Mouse (Mus musculus) heart, embryonic 14.5 days (tissue): Measurements from ENCODE around the gene Pimreg. TPM values are rescaled to one million over a fixed set of nuclear protein-coding genes. Genes with fewer than 3 reads are reported as not detected.

Experiments
- ATAC-seq: fragments of 200-750 bp; cut with Nextera tagmentation; 2 replicates; pipeline ENCODE4 v1.8.0; 2017; ENCODE audit warnings: low read depth, moderate TSS enrichment; ENCODE audit not compliant: insufficient number of reproducible peaks, insufficient read depth, low FRiP score
- H3K27ac ChIP-seq, 2 experiments: fragments of 200-500 bp in 1 of 2; fragments of 300-500 bp in 1 of 2; sonication (generic) in 1 of 2; replicated peaks in 1 of 2; 2 replicates each; pipeline ENCODE4 v1.5.1; 2012 to 2014; ENCODE audit warnings: low read depth in 2 of 2, low read length in 2 of 2, control low read depth in 1 of 2, mild to moderate bottlenecking in 1 of 2, mixed read lengths in 1 of 2; ENCODE audit not compliant: control insufficient read depth in 1 of 2, insufficient read depth in 1 of 2
- H3K27me3 ChIP-seq: fragments of 300-500 bp; sonication (generic); 2 replicates; pipeline ENCODE4 v1.6.1; 2014; ENCODE audit warnings: mild to moderate bottlenecking, low read length, control low read depth; ENCODE audit not compliant: control insufficient read depth, insufficient read depth
- H3K36me3 ChIP-seq: fragments of 300-500 bp; sonication (generic); 2 replicates; pipeline ENCODE4 v1.6.1; 2014; ENCODE audit warnings: mild to moderate bottlenecking, control low read depth, low read length, mixed read lengths; ENCODE audit not compliant: control insufficient read depth, insufficient read depth
- H3K4me1 ChIP-seq, 2 experiments: fragments of 200-500 bp in 1 of 2; fragments of 300-500 bp in 1 of 2; sonication (generic) in 1 of 2; 2 replicates each; pipeline ENCODE4 v1.6.1; 2012 to 2014; ENCODE audit warnings: low read length in 2 of 2, control low read depth in 1 of 2, mixed read lengths in 1 of 2; ENCODE audit not compliant: control insufficient read depth in 2 of 2, insufficient read depth in 2 of 2
- H3K4me2 ChIP-seq: fragments of 300-500 bp; sonication (generic); 2 replicates; pipeline ENCODE4 v1.6.1; 2014; ENCODE audit warnings: mild to moderate bottlenecking, low read length
- H3K4me3 ChIP-seq, 2 experiments: fragments of 200-500 bp in 1 of 2; fragments of 300-500 bp in 1 of 2; sonication (generic) in 1 of 2; 2 replicates each; pipeline ENCODE4 v1.5.1; 2012 to 2014; ENCODE audit warnings: low read length in 2 of 2, mild to moderate bottlenecking in 2 of 2, control low read depth in 1 of 2, low read depth in 1 of 2, moderate library complexity in 1 of 2; ENCODE audit not compliant: control insufficient read depth in 1 of 2, insufficient read depth in 1 of 2
- H3K9ac ChIP-seq: fragments of 300-500 bp; sonication (generic); 2 replicates; pipeline ENCODE4 v1.6.1; 2014; ENCODE audit warnings: mild to moderate bottlenecking, low read length
- H3K9me3 ChIP-seq: fragments of 300-500 bp; sonication (generic); 2 replicates; pipeline ENCODE4 v1.6.1; 2016; ENCODE audit warnings: low read length, control low read depth; ENCODE audit not compliant: control insufficient read depth
- WGBS: fragments of 180-500 bp; shearing (Covaris S2); extraction: QIAGEN DNeasy Blood & Tissue Kit; methylation state at CpG from one replicate; pipeline ENCODE4 v1.1.7; 2014; 5-methylcytosine and 5-hydroxymethylcytosine counted together
- polyA plus RNA-seq: library from polyadenylated mRNA; unstranded; fragments of >200 nt; fragmentation: Nextera tagmentation; extraction: Ambion mirVana; gene quantifications from 2 replicates; pipeline ENCODE4 v1.2.1, GENCODE M21; 2014

Gene Pimreg
- polyA plus RNA-seq, 1 experiment from 2014 or later, result 76.4 TPM

DNA sequence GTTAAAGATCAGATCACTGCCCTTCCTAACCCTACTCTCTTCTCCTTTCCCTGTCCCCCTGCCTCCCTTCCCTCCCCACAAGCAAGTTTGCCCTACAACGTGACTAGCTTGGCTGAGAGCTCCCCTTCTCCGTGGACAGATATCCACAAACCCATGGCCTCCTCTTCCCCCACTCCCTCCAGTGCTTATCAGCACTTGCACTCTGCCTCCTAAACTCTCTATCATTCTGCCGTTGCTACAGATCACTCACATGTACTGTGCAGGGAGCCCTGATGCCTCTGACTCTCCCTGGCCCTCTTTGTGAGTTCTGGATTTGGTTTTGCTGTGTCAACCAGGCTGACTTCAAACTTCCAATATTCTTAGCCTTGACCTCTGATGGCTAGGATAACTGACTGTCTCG is 20.8 kb upstream of the Pimreg start:
- Histone ChIP-seq H3K9me3 (no peaks in the 10 kb centered on the region), H3K27ac (no peak overlapping the region), H3K4me2 (no peak overlapping the region), H3K36me3 (no peaks in the 10 kb centered on the region), H3K9ac (no peak overlapping the region), H3K4me3 (no peak overlapping the region), H3K27me3 (no peaks in the 10 kb centered on the region), H3K4me1 (peaks cover 2 to 8% of the 10 kb centered on the region in 2 experiments; a peak in 3 of 4 replicates)
- 30% methylated on average over 4 of the region's 4 CpGs for WGBS
- ATAC-seq, result no peak

DNA sequence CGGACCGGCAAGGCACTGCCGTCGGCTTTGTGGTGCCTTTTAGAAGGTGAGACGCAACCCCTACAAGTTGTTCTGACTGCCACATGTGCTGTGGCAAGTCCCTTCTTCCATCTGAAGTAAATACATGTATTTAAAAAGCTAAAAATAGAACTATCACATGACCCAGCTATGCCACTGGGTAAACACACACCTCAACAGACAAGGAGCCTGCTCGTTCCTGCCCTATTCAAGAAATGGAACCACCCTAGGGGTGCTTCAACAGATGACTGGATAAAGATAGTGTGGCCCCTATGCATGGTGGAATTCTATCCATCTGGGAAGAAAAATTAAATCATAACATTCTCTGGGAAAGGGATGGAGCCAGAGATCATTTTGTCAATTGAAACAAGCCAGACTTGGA is 19.0 kb upstream of the Pimreg start:
- 72% methylated on average over 6 of the region's 6 CpGs for WGBS
- ATAC-seq, result no peak
- no peak overlapping the region for H3K4me2 ChIP-seq

DNA sequence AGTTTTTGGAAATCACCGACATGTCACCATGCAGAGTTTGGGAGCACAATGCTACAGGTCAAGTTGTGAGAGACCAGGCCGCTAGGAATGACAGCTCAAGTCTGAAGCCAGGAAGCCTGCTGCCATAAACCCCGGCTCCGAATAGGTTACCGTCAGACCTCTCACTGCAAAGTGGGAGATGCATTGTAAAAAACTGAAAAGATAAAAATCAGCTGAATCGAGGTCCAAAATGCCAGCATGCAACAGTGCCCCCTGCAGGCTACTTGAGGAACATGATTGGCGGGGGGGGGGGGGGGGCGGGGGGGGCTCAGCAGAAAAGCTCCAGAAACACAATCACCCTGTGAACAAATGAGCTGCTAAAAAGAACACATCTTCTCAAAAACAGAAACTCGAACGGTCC is 18.3 kb upstream of the Pimreg start:
- Histone ChIP-seq H3K27ac (no peak overlapping the region), H3K4me1 (peaks cover 2 to 8% of the 10 kb centered on the region in 2 experiments; a peak in 3 of 4 replicates), H3K9me3 (no peaks in the 10 kb centered on the region), H3K4me2 (no peak overlapping the region), H3K4me3 (no peak overlapping the region), H3K36me3 (no peaks in the 10 kb centered on the region), H3K27me3 (no peaks in the 10 kb centered on the region), H3K9ac (no peak overlapping the region; the same call in 1 of the 2 replicates)
- no peak for ATAC-seq
- WGBS, result 51% methylated on average over 9 of the region's 10 CpGs

More for the DNA sequence above, 19.0 kb upstream of the Pimreg start:
- H3K9ac ChIP-seq, result no peak overlapping the region
- H3K27me3 ChIP-seq, result no peaks in the 10 kb centered on the region
- H3K36me3 ChIP-seq, result no peaks in the 10 kb centered on the region
- H3K9me3 ChIP-seq, result no peaks in the 10 kb centered on the region
- H3K4me3 ChIP-seq, result no peak overlapping the region
- H3K27ac ChIP-seq, result no peak overlapping the region
- H3K4me1 ChIP-seq, result peaks cover 2 to 8% of the 10 kb centered on the region in 2 experiments; a peak in 3 of 4 replicates

DNA sequence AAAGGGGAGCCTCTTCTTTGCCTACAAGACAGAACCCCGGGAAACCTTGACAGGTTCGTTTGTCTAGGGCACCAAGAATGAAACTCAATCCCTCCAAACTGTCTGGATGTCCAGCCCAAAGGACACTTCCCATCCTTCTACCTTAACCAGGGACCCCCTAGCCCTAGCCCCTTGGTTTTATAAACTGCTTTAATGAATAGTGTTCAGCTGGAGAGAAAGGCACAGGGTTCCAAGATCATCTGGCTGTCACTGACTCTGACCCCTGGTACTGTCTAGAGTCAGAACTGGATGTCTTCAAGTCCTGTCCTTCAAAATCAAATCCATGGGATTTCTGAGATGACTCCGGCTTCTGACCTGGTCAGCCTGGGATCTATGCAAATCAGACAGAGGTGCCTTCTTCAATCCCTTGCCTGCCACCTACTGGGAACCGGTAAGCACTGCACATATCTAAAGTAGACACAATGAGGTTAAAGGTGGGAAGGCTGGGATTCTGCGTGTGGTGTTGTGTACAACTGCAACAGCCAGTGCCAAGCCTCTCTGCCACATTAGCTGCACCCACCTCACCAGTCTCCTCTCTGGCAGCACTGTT is 17.5 kb upstream of the Pimreg start:
- Histone ChIP-seq H3K9me3 (no peaks in the 10 kb centered on the region), H3K27ac (no peak overlapping the region), H3K9ac (no peak overlapping the region), H3K27me3 (no peaks in the 10 kb centered on the region; the same call in 1 of the 2 replicates), H3K4me3 (no peak overlapping the region), H3K4me1 (peaks cover 4 to 8% of the 10 kb centered on the region in 2 experiments; a peak in 3 of 4 replicates), H3K4me2 (no peak overlapping the region), H3K36me3 (no peaks in the 10 kb centered on the region)
- WGBS, result 36% methylated on average over 5 of the region's 5 CpGs
- no peak for ATAC-seq

GRCm38 (mm10) chr11:72025843-72026242 is 16.0 kb upstream of the Pimreg start:
- WGBS, result 34% methylated on average over 5 of the region's 5 CpGs
- Histone ChIP-seq H3K4me3 (no peak overlapping the region), H3K9me3 (no peaks in the 10 kb centered on the region), H3K36me3 (no peaks in the 10 kb centered on the region), H3K27ac (no peak overlapping the region), H3K4me1 (peaks cover 5 to 8% of the 10 kb centered on the region in 2 experiments; a peak in 3 of 4 replicates), H3K27me3 (peaks cover 6% of the 10 kb centered on the region), H3K4me2 (no peak overlapping the region), H3K9ac (no peak overlapping the region)
- ATAC-seq, result no peak

GRCm38 (mm10) chr11:72026516-72026915 is 15.3 kb upstream of the Pimreg start:
- H3K9ac ChIP-seq, result no peak overlapping the region
- H3K27me3 ChIP-seq, result peaks cover 6% of the 10 kb centered on the region
- WGBS, result 88% methylated on average over 9 of the region's 9 CpGs
- H3K36me3 ChIP-seq, result no peaks in the 10 kb centered on the region
- no peak overlapping the region for H3K4me3 ChIP-seq
- no peak for ATAC-seq
- H3K27ac ChIP-seq, result no peak overlapping the region
- no peaks in the 10 kb centered on the region for H3K9me3 ChIP-seq
- H3K4me2 ChIP-seq, result no peak overlapping the region
- peaks cover 8 to 9% of the 10 kb centered on the region in 2 experiments for H3K4me1 ChIP-seq

- Histone ChIP-seq H3K27me3 (peaks cover 6% of the 10 kb centered on the region), H3K4me1 (peaks cover 11 to 18% of the 10 kb centered on the region in 2 experiments), H3K4me3 (no peak overlapping the region), H3K36me3 (no peaks in the 10 kb centered on the region), H3K27ac (no peak overlapping the region), H3K4me2 (no peak overlapping the region), H3K9me3 (no peaks in the 10 kb centered on the region), H3K9ac (no peak overlapping the region)
- ATAC-seq, result no peak
- WGBS, result 83% methylated on average over 9 of the region's 9 CpGs
Observed at GRCm38 (mm10) chr11:72027836-72028235, 14.0 kb upstream of the Pimreg start.

DNA sequence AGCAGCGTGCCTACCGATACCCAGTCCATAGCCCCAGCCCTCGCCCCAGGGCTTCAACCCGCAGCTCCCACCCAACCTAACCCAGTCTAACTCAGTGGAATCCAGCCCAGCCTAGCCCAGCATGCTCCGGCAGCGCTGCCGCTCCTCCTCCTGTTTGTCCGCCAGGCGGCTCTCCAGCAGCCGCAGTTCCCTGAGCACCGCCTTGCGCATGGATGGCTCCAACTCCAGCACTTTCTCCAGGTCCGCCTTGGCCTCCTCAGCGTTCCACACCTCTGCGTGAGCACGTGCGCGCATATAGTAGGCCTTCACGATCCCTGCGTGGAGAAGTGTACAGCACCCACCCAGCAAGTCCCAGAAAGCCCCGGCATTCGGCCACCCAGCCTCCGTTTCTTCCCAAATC is 12.7 kb upstream of the Pimreg start:
- no peak overlapping the region for H3K4me3 ChIP-seq
- peaks cover 6% of the 10 kb centered on the region for H3K27me3 ChIP-seq
- WGBS, result 16% methylated on average over 23 of the region's 23 CpGs
- no peaks in the 10 kb centered on the region for H3K36me3 ChIP-seq
- H3K27ac ChIP-seq, result no peak overlapping the region
- ATAC-seq, result no peak
- no peaks in the 10 kb centered on the region for H3K9me3 ChIP-seq
- H3K4me1 ChIP-seq, result peaks cover 11% of the 10 kb centered on the region in 2 experiments
- H3K4me2 ChIP-seq, result peak overlapping the region; percentile 31; the same call in 1 of the 2 replicates
- no peak overlapping the region for H3K9ac ChIP-seq
